Mouse (Mus musculus): ENCODE measurements at regions not wholly inside any gene's neighbourhood (a gene's known extent, or its start where the extent isn't known, plus 50 kb on each side); places are given as distances from the start of the nearest gene placed in this dataset. TPM values are rescaled to one million over a fixed set of nuclear protein-coding genes. Genes with fewer than 3 reads are reported as not detected.
"Not testable (repeated sequence)": the region's sequence is repeated elsewhere in the genome, so short reads cannot be mapped to it uniquely, and the experiment has no call there.

DNA sequence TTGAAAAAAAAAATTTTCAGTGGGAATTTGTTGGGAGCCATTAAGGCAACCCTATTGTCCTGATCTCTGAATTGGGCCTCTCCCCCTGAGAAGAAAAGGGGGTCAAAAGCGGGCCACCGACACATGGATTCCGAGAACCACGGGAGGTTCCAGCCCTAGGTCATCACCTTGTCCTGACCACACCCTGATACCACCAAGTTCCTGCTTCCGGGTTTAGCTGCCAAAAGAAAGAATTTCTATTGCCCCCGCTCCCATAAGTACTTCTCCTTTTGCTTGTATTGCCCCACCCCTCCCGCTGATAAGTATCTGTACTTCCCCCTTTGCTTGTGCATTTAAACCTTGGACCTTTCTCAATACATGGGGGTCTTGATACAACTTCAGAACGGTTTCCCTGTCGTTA lies 50.8 kb upstream of the Zfp808 start:
- not testable (repeated sequence) for H3K36me3 ChIP-seq (ENCODE audit: control insufficient read depth, insufficient read depth, low read length); H3K4me3 ChIP-seq (ENCODE audit: low read depth, low read length); H3K27ac ChIP-seq (ENCODE audit: low read depth, low read length); H3K4me2 ChIP-seq (ENCODE audit: low read length); H3K9me3 ChIP-seq (replicated peaks; ENCODE audit: control insufficient read depth, low read length); DNase-seq (ENCODE audit: low spot score); ATAC-seq; H3K27me3 ChIP-seq (replicated peaks; ENCODE audit: control insufficient read depth, insufficient read depth, low read length); H3K4me1 ChIP-seq (ENCODE audit: control insufficient read depth, insufficient read depth, low read length); H3K9ac ChIP-seq (ENCODE audit: low read length)
- 93% methylated on average over 9 of the region's 9 CpGs for WGBS

Small RNA genes lying in the stretch of these regions (microRNA-seq; reads per million reads assigned to microRNA genes)
- not detected for gene Gm25649
